Mouse (Mus musculus): Measurements from ENCODE around the gene Zfp207.
"Not testable (repeated sequence)": the region's sequence is repeated elsewhere in the genome, so short reads cannot be mapped to it uniquely, and the experiment has no call there.

Gene Zfp207

DNA sequence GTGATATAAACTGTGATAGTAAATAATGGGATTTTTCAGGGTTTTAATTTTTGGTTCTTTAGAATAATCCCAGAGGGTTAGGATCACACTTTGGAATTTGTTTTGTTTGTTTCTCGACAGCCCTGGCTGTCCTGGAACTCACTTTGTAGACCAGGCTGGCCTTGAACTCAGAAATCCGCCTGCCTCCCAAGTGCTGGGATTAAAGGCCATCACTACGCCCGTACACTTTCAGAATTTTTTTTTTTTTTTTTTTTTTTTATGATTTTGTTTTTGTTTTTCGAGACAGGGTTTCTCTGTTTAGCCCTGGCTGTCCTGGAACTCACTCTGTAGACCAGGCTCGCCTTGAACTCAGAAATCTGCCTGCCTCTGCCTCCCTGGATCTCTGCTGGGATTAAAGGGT, 24.8 kb downstream of the Zfp207 start:
- not testable (repeated sequence) for DNase-seq (ENCODE audit: extremely low read depth, low read depth, low spot score)

GRCm38 (mm10) chr11:80410377-80410776, 27.3 kb downstream of the Zfp207 start:
- no peak for DNase-seq (ENCODE audit: extremely low read depth, low read depth, low spot score)

- no peak for DNase-seq (ENCODE audit: extremely low read depth, low read depth, low spot score)
These were observed 34.0 kb downstream of the Zfp207 start for GRCm38 (mm10) chr11:80417085-80417484.

DNA sequence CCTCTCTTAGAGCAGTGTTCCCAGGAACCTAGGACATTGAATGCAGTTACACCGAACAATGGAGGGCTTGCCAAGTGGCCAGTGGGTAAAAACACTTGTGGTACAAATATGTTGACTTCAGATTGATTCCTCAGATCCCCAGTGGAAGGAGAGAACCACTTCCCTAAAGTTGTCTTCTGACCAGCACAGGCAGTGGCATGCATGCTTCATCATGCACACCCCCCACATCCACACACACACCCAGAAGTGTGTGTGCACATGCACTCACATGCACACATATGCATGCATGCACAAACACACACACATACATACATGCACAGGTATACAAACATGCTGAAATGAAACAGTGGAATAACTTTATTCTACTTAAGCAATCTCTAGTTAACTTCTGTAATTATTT, 36.7 kb downstream of the Zfp207 start:
- DNase-seq (ENCODE audit: extremely low read depth, low read depth, low spot score), result no peak

- no peak for DNase-seq (ENCODE audit: extremely low read depth, low read depth, low spot score)
These were observed 37.3 kb downstream of the Zfp207 start for GRCm38 (mm10) chr11:80420202-80420984.

- no peak for DNase-seq (ENCODE audit: extremely low read depth, low read depth, low spot score)
These were observed 38.5 kb downstream of the Zfp207 start for GRCm38 (mm10) chr11:80421421-80422047.

DNA sequence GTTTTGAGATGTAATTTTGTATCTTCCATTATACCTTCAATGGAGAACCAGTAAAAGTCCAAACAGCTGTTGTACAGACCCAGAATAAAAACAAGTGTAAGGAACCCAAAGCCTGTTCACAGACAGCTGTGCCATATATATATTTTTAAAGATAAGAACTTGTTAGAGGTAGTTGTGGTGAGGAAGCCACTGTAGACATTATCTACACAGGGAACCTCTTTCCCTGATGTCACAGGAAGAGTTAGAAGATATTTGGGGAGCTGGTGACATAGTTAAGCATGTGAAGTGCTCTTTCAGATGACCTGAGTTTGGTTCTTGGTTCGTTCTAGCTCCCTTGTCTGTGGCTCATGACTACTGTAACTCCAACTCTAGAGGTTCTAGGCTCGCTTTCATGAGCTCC, 41.6 kb downstream of the Zfp207 start:
- DNase-seq (ENCODE audit: extremely low read depth, low read depth, low spot score), result no peak

GRCm38 (mm10) chr11:80425247-80425778, 42.2 kb downstream of the Zfp207 start:
- DNase-seq (ENCODE audit: extremely low read depth, low read depth, low spot score), result no peak

DNA sequence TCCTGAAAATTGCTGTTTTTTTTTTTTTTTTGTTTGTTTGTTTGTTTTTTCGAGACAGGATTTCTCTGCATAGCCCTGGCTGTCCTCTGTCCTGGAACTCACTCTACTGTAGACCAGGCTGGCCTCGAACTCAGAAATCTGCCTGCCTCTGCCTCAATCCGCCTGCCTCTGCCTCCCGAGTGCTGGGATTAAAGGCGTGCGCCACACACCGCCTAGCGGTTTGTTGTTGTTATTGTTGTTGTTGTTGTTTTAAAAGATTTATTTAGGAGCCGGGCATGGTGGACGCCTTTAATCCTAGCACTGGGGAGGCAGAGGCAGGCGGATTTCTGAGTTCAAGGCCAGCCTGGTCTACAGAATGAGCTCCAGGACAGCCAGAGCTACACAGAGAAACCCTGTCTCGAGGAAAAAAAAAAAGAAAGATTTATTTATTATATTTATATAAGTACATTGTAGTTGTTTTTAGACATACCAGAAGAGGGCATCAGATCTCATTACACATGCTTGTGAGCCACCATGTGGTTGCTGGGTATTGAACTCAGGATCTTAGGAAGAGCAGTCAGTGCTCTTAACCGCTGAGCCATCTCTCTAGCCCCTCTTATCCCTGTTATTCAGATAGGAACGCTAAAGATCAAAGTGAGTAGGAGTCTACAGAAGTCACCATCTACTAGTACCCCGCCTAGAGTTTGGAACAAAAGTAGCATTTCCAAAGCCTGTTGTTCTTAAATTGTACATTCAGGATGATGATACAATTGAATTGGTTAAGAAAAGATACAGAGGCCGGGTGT, 43.1 kb downstream of the Zfp207 start:
- DNase-seq (ENCODE audit: extremely low read depth, low read depth, low spot score), result not testable (repeated sequence)

DNA sequence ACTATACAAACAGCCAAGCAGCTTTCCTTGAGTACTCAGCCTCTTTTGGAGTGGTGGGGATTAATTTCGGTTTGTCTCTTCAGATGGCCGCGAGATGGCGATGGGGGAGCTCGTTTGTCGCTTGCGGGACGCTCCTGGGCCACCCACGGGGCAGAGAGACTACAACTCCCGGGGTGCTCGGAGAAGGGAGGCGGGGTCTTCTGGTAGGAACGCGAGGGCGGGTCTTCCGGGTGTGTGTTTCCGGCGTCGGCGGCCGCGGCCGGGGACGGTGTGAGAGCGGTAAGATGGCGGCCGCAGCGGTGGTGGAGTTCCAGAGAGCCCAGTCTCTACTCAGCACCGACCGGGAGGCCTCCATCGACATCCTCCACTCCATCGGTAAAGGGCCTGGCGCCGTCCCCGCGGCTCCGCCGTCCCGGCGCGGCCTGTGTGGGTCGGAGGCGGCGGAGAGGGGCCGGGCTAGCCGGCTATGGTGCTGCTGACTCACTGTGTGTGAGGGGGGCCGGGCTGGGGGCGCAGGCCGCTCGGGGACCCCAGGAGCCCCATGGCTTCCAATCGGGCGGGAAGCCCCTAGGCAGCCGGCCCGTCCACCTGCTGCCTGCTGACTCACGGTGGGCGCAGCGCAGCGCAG, 45.4 kb downstream of the Zfp207 start, which contains the start of gene Psmd11:
Gene Psmd11, plus strand, starts transcription at position 235 of the 628 bp plus-strand sequence.
- DNase-seq (ENCODE audit: extremely low read depth, low read depth, low spot score), result peak; percentile 58

DNA sequence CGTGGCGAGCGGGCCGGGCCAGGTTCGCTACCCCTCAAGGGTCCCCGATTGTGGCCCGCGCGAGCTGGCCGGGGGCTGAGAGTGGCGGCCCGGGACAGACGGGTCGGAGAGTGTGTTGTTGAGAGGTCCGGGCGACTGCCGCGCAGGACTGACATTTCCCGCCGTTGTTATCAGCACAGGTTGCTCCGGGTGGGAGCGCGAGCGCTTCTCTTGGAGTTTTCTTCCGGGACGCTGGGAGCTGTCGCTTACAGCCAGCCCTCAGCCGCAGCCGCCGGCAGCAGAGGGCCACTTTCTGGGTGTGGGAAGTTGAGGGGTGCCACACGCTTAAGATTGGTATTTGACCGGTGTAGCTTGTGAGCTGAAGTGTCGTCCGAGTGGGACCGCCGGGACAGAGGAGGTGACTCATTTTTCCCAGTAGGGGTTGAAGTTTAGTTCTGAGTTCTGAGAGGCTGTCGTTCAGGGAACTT, 46.0 kb downstream of the Zfp207 start:
- DNase-seq (ENCODE audit: extremely low read depth, low read depth, low spot score), result no peak

GRCm38 (mm10) chr11:80429500-80430166, 46.6 kb downstream of the Zfp207 start:
- no peak for DNase-seq (ENCODE audit: extremely low read depth, low read depth, low spot score)

- DNase-seq (ENCODE audit: extremely low read depth, low read depth, low spot score), result no peak
These were observed 47.4 kb downstream of the Zfp207 start for GRCm38 (mm10) chr11:80430366-80430910.

DNA sequence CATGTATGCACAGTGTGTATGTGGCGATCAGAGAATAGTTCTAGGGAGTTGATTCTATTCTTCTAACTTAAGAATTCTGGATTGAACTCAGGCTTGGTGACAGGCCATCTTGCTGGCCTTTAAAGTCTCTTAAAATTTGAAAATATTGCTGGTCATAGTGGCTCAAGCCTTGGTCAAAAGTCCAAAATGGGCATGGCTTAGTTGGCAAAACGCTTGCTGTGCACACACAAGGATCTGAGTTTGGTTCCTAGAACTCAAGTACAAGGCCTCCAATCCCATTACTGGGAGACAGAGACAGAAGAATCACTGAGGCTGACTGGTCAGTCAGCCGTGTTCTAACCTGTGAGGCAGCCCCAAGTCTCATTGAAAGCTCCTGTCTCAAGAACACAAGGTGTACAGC, 63.8 kb downstream of the Zfp207 start:
- DNase-seq (ENCODE audit: extremely low read depth, low read depth, low spot score), result no peak

- no peak for DNase-seq (ENCODE audit: extremely low read depth, low read depth, low spot score)
These were observed 66.8 kb downstream of the Zfp207 start for GRCm38 (mm10) chr11:80449859-80450258.

DNA sequence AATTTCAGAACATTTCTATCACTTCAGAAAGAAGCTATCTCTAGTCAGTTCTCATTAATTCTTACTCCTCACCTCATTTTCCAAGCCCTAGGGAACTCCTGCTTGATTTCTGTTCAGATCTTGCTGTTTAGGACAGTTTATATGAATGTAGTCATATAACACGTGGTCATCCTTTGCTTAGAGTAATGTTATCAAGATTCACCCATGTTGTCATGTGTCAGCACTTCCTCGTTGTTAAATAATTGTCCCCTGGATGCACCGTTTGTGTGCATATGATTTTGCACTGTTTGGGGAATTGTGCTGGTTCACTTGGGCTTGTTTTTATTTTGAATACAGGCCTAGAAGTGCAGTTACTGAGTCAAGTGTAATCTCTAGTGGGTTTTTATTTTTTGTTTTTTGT, 69.2 kb downstream of the Zfp207 start:
- DNase-seq (ENCODE audit: extremely low read depth, low read depth, low spot score), result no peak

GRCm38 (mm10) chr11:80453198-80453597, 70.1 kb downstream of the Zfp207 start:
- DNase-seq (ENCODE audit: extremely low read depth, low read depth, low spot score), result no peak
